Mouse (Mus musculus) G1E (cell line): ENCODE results near the gene Nmnat2. TPM values are rescaled to one million over a fixed set of nuclear protein-coding genes. Genes with fewer than 3 reads are reported as not detected.
A peak's percentile ranks its signal among the peaks of the same experiment; 100 is the strongest.

Source experiments
- ATAC-seq: 2 replicates; pipeline ENCODE4 v1.8.0; 2016; ENCODE audit warnings: mild to moderate bottlenecking; ENCODE audit not compliant: insufficient number of reproducible peaks, poor library complexity, low FRiP score, severe bottlenecking; ENCODE audit errors: extremely low read depth
- DNase-seq: peaks from one replicate; pipeline ENCODE4 v3.0.0; 2012; ENCODE audit warnings: low spot score
- H3K27me3 ChIP-seq: 2 replicates; pipeline ENCODE4 v1.6.1; 2012; ENCODE audit warnings: mild to moderate bottlenecking, low read length, inconsistent platforms; ENCODE audit not compliant: insufficient read depth
- H3K36me3 ChIP-seq: replicated peaks from 2 replicates; pipeline ENCODE3; 2012; ENCODE audit warnings: mild to moderate bottlenecking, inconsistent platforms
- H3K4me1 ChIP-seq: 2 replicates; pipeline ENCODE4 v1.6.1; 2012; ENCODE audit warnings: low read depth, low read length, inconsistent platforms, mixed read lengths; ENCODE audit not compliant: insufficient read depth
- H3K4me3 ChIP-seq: 2 replicates; pipeline ENCODE4 v1.5.1; 2012; ENCODE audit warnings: low read depth, mild to moderate bottlenecking, inconsistent platforms, low read length, moderate library complexity, mixed read lengths
- H3K9me3 ChIP-seq: replicated peaks from 2 replicates; pipeline ENCODE4 v1.6.1; 2012; ENCODE audit warnings: inconsistent platforms
- CTCF ChIP-seq: IDR thresholded peaks from 2 replicates; pipeline ENCODE4 v1.5.1; 2012; ENCODE audit warnings: low read depth, low read length, inconsistent platforms, mixed read lengths
- GATA1 ChIP-seq: IDR thresholded peaks from 2 replicates; pipeline ENCODE4 v1.6.1; 2012; ENCODE audit warnings: borderline replicate concordance, low read length, inconsistent platforms, mixed read lengths
- GATA2 ChIP-seq: IDR thresholded peaks from 2 replicates; pipeline ENCODE4 v1.6.1; 2012; ENCODE audit warnings: low read depth, low read length, inconsistent platforms, borderline replicate concordance
- POLR2AphosphoS5 ChIP-seq: IDR thresholded peaks from 2 replicates; pipeline ENCODE4 v1.6.1; 2012; ENCODE audit warnings: low read depth, low read length, inconsistent platforms; ENCODE audit not compliant: insufficient replicate concordance
- TAL1 ChIP-seq: conservative IDR thresholded peaks from 2 replicates; pipeline ENCODE4 v1.6.1; 2012; ENCODE audit warnings: low read depth, low read length, inconsistent platforms, mixed read lengths
- polyA plus RNA-seq: library from polyadenylated mRNA; stranded (reverse); fragments of >175 nt; gene quantifications from 2 replicates; pipeline ENCODE4 v1.2.3, GENCODE M21; 2012
- total RNA-seq, 2 experiments: library from RNA; stranded (forward) in 1 of 2; stranded (reverse) in 1 of 2; fragments of 200-1000 nt in 1 of 2; fragments of >200 nt in 1 of 2; fragmentation: Nextera tagmentation in 1 of 2; gene quantifications; 2 replicates each; pipeline ENCODE4 v1.2.3; 2014 to 2017

Nmnat2 gene
- total RNA-seq (2014; fragmentation: Nextera tagmentation) (not detected in 2 replicates), total RNA-seq (2017) (0.22 TPM in 1 of 2 replicates, not detected in the other), polyA plus RNA-seq (not detected in 2 replicates)

DNA sequence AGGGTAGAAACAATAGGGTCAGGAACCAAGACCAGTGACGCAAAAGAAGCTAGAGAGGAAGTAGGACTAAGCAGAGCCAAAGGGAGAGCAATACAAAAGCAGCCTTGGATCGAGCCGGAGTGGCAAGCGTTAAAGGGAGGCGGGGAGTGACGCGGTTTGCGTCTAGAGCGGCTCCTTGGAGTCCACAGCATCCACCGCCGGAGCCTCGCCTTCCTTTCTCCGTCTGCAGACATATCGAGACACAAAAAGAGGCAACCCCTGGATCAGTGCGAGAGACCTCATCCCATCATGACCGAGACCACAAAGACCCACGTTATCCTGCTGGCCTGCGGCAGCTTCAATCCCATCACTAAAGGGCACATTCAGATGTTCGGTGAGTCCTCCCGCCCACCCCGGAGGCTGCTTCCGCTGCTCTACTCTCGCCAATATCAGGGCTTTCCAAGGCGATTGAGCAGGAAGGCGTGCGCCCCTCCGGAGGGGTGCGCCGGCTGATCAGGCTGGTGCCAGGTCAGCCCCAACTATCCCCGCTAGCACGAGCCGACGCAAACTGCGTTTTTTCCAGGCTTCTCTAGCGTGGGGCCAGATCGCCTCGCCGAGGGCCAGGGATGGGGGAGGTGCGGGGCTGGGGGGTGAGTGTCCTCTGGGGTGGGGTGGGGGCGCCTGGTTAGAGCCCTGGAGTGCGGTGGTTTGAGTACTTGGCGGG is at the start of gene Nmnat2:
Gene Nmnat2 (plus strand): TSS at position 173 of the 703 bp plus-strand sequence.
- DNase-seq, result no peak
- peaks cover 11% of the 10 kb centered on the region for H3K4me1 ChIP-seq
- TF ChIP-seq CTCF (no peak), GATA1 (no peak), POLR2AphosphoS5 (no peak)
- peaks cover 18% of the 10 kb centered on the region for H3K27me3 ChIP-seq
- ATAC-seq, result no peak
- no peaks in the 10 kb centered on the region for H3K36me3 ChIP-seq
- peaks cover 10% of the 10 kb centered on the region for H3K9me3 ChIP-seq
- H3K4me3 ChIP-seq, result peak within 1 kb of the TSS; percentile 20; the same call in 1 of the 2 replicates

DNA sequence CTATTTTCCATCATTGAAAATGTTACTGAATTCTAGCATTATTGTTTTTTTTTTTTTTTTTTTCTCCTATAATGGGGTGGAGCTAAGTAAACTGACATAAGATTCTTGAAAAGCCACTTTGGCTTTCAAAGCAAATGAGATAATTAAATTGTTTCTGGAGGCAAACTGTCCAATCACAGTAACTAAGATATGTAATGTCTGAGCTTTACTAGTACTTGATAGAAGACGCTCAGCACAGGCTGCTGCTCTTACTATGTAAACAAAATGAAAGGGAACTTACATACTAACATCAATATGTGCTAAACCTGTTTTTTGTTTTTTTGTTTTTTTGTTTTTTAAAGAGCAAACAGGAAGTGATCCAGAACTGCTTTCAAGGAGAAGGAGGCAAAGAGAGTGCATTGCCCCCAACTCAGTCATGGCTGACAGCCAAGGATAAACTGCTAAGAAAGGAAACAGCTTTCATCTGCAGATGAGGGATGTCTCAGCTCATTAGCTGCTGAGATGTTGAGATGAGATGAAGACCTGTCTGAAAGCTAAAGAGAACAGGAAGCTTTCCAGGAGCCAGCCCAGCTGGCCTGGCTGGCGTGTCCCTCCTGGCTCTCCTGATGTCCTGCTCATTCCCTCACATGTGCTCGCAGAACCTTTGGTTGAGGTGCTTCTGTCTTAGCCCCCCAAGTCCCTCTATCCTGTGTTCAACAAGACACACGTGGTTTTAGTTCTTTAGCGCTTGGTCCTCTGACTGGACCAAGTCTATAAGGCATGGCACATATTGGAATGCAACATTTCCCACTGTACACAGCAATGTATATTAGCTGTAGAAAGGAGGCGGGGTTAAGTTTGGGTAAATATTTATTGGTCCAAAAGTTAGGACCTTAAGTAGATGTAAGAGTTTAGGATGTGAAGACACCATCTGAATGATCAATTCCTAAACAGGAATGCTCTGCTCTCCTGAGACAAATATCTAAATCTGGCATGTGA is 41.0 kb upstream of the Nmnat2 start:
- H3K27me3 ChIP-seq, result peaks cover 3% of the 10 kb centered on the region
- ATAC-seq (no peak), DNase-seq (no peak)

GRCm38 (mm10) chr1:152915766-152916165 is 39.0 kb upstream of the Nmnat2 start:
- no peaks in the 10 kb centered on the region for H3K9me3 ChIP-seq
- H3K4me1 ChIP-seq, result peaks cover 7% of the 10 kb centered on the region
- H3K27me3 ChIP-seq, result peaks cover 6% of the 10 kb centered on the region
- DNase-seq (no peak), ATAC-seq (no peak)
- no peaks in the 10 kb centered on the region for H3K36me3 ChIP-seq
- H3K4me3 ChIP-seq, result no peak overlapping the region
- no peak for TF ChIP-seq POLR2AphosphoS5
- no peak for TF ChIP-seq GATA1
- no peak for TF ChIP-seq TAL1
- TF ChIP-seq CTCF, result no peak
- TF ChIP-seq GATA2, result no peak

More for the DNA sequence above, 41.0 kb upstream of the Nmnat2 start:
- H3K4me3 ChIP-seq, result no peak overlapping the region
- H3K36me3 ChIP-seq, result no peaks in the 10 kb centered on the region
- no peaks in the 10 kb centered on the region for H3K9me3 ChIP-seq
- TF ChIP-seq POLR2AphosphoS5 (no peak), GATA2 (no peak), CTCF (no peak), TAL1 (no peak), GATA1 (no peak)
- H3K4me1 ChIP-seq, result peaks cover 7% of the 10 kb centered on the region

- Histone ChIP-seq H3K4me3 (no peak overlapping the region), H3K27me3 (peaks cover 6% of the 10 kb centered on the region), H3K9me3 (no peaks in the 10 kb centered on the region), H3K4me1 (peaks cover 7% of the 10 kb centered on the region), H3K36me3 (no peaks in the 10 kb centered on the region)
- ATAC-seq (no peak), DNase-seq (no peak)
- no peak for TF ChIP-seq GATA1
- no peak for TF ChIP-seq CTCF
- TF ChIP-seq POLR2AphosphoS5, result no peak
- TF ChIP-seq TAL1, result no peak
- no peak for TF ChIP-seq GATA2
Observed at GRCm38 (mm10) chr1:152916936-152917335, 37.9 kb upstream of the Nmnat2 start.

DNA sequence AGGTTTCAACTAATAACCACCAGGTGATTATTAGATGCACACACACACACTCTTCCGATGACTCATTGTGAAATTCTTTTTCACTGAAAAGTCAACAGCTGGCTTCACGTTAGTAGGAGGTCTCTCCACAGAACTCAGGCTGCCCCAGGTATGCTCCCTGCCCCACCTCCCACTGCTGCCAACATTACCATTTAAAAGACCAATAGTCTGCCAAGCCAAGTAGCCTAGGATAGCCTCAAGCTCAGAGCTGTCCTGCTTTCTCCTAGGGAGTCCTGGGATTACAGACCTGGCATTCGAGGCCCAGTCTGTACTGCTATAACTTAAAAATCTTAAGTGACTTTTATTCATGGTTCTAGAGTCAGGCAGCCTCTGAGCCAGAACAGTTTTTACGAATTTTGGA is 37.2 kb upstream of the Nmnat2 start:
- H3K27me3 ChIP-seq, result peaks cover 6% of the 10 kb centered on the region
- ATAC-seq (no peak), DNase-seq (no peak)
- peaks cover 7% of the 10 kb centered on the region for H3K4me1 ChIP-seq
- no peaks in the 10 kb centered on the region for H3K9me3 ChIP-seq
- no peak overlapping the region for H3K4me3 ChIP-seq
- TF ChIP-seq POLR2AphosphoS5, result no peak
- no peak for TF ChIP-seq TAL1
- TF ChIP-seq GATA1, result no peak
- no peak for TF ChIP-seq GATA2
- H3K36me3 ChIP-seq, result no peaks in the 10 kb centered on the region

- Histone ChIP-seq H3K9me3 (no peaks in the 10 kb centered on the region), H3K4me3 (no peak overlapping the region), H3K4me1 (no peaks in the 10 kb centered on the region), H3K36me3 (no peaks in the 10 kb centered on the region), H3K27me3 (peaks cover 3% of the 10 kb centered on the region; the same call in 1 of the 2 replicates)
- no peak for DNase-seq
- ATAC-seq, result no peak
- no peak for TF ChIP-seq GATA2
- TF ChIP-seq TAL1, result no peak
- no peak for TF ChIP-seq CTCF
Observed at GRCm38 (mm10) chr1:152921786-152922185, 33.0 kb upstream of the Nmnat2 start.
